Mouse (Mus musculus) brain, embryonic 18.5 days (tissue): Measurements from ENCODE around the gene Trpm5.

Experiments used
- DNase-seq: peaks from one replicate; pipeline ENCODE4 v3.0.0-alpha.2; 2012; ENCODE audit warnings: low read depth, low spot score

The Trpm5 gene

DNA sequence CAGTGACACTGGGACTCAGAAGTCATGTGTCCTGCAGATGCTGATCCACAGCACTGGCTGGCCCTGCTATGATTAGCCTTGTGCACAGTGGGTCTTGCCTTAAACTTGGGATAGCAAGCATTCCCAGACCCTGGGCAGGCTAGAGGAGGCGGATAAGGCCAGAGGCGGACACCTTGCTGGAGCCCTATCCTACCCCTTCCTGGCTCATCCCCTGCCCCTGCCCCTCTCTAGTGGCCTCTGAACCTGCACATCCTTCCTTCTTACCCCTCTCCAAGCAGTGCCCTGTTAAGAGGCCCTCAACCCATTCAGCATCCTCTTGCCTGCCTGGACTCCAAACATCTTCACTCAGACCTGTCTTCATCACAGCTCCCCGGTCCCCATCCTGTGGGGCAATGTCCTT lies 53.9 kb downstream of the Trpm5 start:
- no peak for DNase-seq

DNA sequence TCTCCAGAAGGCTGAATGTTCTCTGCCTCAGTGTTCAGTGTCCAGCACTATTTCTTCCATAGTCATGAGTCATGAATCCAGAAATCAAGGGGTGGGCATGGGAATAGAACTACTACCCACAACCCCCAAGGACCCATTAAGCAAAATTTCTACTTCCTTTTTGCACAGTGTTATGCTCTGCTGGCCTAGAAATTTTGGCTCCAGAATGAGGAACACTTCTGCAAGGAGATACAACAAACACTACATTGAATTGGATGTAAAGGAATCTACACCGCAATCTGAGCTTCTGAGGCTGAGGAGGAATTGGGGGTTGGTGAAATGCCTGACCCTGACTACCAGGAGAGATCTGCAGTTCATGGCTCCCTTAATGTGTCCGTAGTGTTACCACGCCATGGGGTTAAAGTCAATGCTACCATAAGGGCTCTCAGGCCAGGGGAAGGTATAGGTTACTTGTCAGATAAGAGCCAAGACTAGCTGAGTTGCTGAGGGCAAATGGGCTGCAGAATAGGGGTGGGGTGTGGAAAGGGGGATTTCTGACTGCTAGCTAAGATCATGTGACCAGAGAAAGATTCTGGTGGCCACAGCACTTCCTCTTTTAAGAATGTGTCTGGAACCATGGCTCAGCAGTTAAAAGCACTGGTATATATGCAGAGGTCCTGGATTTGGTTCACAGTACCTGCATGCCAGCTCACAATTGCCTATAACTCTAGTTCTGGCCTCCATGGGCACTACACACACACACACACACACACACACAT lies 56.1 kb downstream of the Trpm5 start:
- no peak for DNase-seq

DNA sequence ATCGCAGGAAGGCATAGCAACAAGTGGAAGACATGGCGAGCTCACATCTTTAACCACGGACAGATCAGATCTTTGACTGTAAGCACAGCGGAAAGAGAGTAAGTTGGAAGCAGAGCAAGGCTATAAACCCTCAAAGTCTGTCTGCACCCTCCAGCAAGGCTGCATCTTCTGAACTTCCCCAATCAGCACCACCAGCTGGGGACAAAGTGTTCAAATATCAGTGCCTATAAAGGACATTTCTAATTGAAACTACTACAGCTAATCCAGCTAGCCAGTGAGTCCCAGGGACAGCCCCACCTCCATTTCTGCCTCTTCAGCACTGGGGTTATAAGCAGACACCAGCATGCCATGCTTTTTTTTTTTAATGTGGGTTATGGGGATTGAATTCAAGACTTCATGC lies 57.1 kb downstream of the Trpm5 start:
- DNase-seq = no peak

DNA sequence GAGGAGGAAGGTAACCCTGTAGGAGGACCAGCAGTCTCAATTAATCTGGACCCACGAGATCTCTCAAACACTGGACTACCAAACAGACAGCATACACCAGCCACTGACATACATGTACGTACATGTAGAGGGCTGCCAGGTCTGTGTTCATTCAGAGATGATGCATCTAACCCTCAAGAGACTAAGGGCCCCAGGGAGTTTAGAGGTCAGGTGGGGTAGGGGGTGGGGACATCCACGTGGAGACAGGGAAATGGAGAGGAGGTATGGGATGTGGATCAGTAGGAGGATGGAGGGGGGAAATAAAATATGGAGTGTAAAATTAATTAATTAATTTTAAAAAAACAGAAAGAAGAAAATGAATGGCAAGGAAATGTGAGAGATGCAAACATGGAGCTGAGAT lies 57.7 kb downstream of the Trpm5 start:
- no peak for DNase-seq

DNA sequence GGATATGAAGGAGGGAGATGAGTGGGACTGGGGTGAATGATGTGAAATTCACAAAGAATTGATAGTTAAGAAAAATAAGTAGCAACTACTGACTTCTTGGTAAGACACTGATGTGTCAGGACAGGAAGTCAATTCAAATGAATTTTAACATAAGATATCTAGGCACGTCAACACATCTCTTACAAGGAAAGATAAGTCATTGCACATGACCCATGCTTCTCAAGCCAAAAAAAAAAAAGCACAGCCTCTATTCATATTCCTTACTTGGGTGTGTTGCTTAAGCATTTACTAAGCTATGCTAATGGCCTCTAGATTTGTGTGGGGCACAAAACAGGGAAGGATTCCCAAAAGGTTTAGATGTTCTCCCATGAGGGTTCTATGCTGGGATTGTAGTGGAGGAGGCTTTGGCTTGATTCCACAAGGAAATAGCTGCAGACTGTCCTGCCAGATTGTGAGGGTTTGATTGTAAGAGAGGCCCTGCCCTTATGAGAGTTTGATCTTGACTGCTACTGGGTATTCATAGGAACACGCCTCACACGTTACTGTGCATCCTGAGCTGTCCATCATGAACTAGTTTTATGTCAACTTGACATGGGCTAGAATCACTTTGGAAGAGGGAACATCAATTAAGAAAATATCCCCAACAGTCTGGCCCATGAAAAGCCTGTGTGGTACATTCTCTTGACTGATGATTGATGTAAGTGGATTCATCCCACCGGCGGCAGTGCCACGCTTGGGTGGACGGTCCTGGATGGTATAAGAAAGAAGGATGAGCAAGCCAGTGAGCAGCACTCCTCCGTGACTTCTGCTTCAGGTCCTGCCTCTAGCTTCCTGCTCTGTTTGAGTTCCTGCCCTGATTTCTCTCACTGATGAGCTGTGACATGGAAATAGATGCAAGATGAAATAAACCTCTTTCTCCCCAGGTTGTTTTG lies 59.7 kb downstream of the Trpm5 start:
- DNase-seq = no peak

DNA sequence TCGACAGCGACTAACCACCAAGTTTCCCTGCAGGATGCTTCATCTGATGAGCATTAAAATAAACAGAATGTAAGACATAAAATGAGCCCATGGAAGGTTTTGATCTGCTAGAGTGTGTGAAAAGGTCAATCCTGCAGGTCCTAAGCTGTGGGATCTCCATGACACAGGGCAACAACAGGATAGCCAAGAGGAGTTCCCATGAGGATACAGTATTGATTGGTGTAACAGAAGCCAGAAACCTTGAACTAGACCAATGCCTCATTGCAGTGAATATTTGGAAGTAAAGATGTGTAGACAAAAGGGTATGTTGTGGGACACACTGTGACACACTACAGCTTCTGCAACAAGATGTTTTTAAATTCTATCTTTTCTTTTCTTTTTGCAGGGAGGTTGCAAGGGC lies 60.3 kb downstream of the Trpm5 start:
- no peak for DNase-seq

DNA sequence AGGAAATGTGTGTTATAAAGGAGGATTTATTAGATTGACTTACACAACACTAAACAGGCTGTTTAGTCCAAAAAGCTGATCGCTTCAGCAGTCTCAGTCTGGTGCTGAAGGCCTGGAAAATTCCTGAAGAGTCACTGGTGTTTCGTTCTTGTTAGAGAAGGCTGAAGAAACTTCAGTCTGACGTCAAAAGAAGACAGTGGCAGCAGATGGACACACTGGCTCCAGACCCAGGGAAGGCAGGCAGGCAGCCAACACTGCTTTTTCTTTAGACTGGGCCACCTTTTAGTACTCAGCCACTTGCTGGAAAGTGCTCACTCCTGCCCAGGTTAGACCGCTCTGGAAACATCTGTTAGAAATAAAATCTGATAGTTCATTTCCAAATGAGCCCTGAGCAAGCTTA lies 60.9 kb downstream of the Trpm5 start:
- no peak for DNase-seq

DNA sequence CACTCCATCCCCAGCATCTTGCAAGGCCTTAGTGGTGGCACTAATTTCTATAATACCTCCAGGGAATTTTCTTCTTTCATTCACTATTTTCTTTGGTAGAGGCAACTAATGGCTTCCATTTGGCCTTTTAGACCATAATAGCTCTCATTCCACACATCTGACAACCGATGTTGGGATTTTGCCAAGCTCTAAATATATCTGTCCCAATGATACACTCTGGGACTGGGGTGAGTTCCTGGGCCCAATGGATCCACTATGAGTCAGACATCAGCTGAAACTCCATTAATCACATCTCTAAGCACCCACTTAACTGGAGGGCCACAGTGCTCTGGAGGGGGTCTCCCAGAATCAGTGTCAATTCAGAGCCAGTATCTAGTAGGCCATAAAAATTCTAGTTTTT lies 62.6 kb downstream of the Trpm5 start:
- no peak for DNase-seq

DNA sequence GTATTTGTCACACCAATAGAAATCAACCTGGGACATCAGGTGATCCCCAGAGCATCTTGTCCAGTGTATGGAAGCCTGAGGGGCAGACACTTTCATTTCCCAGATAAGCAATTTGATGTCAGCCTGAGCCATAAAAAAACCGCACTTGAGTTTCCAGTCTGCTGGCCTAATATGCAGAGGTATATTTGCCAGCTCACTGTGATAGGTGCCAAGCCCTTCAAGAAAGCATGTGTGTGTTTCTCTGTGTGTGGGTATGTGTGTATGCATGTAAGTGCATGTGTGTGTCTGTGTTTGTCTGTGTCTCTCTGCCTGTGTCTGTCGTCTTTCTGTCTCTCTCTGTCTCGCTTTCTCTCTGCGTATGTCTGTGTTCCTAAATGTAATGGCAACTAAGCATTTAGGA lies 67.2 kb downstream of the Trpm5 start:
- DNase-seq = no peak

DNA sequence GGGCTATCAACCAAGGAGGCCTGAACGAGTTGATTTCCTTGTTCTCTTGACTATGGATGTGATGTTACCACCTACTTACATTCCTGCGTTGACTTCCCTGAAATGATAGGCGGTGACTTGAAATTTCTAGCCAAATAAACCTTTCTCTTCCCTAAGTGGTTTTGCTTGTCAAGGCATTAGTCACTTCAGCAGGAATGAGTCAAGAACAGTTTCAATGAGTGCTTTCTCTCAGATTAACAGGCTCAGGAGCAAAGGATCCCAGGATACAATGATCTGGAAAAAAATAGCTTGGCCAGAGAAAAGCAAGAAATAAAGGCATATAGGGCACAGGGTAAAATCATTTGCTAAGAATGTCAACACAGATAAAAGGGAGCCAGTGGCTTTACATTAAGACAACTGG lies 68.9 kb downstream of the Trpm5 start:
- no peak for DNase-seq

DNA sequence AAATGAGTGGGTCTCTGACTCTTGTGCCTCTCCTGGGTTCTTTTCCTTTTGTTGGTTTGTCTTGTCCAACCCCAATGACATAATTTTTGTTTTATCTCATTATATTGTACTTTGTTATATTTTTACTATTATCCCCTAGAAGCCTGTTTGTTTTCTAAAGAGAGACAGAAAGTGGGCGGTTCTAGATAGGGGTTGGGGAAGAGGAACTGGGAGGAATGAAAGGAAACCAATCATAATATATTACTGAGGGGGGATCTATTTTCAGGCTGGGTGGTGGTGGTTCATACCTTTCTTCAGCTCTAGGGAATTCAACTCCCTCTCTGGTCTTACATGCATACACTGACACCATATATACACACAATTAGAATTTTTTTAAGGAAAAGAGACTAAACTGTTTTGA lies 70.1 kb downstream of the Trpm5 start:
- DNase-seq = no peak

DNA sequence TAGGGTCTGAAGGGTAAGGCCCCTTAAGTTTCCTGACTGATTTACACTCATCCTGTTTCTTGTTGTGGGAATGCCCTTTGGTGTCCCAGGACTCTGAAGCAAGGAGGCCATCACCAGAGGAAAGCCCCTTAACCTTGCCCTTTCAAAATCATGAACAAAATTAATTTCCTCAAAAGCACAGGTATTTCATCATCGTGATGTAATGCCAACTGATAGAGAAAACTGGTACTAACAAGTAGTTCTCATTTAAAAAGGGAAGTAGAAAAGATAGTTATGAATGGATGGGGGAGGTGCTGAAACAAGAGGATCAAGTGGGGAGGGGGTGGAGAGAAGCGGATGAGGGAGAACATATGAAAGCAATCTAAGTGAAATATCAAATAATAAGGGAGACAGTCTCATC lies 70.9 kb downstream of the Trpm5 start:
- DNase-seq = no peak

DNA sequence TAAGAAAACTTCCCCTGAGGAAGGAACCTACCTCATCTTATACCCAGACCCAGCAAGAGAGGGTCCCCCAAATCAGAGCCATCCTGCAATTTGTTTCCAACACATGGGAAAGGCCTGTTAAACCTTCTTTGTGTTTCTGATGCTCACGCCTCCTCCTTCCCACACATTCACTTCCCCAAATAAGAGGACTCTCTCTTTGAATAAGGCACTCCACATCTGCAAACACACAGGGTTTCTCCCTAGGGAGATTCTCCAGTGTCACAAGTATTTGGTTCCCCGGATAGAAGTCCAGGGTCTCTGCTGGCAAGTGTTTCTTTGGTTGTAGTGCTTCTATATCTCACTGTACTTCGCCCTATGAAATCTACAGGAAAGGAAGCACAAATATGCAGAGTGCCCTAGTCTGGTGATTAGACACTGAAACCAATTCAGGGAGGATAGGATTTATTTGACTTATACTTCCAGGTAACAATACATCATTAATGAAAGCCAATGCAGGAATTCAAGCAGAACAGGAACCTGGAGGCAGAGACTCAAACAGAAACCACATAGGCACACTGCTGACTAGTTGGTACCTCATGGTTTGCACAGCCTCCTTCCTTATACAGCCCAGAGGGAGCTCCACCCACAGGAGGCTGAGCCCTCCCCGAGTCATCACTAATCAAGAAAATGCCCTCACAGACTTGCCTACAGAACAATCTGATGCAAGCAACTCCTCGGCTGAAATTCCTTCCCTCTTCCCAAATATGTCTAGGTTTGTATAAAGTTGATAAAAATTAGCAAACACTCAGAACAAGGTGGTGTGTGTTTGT lies 72.9 kb downstream of the Trpm5 start:
- DNase-seq = no peak

DNA sequence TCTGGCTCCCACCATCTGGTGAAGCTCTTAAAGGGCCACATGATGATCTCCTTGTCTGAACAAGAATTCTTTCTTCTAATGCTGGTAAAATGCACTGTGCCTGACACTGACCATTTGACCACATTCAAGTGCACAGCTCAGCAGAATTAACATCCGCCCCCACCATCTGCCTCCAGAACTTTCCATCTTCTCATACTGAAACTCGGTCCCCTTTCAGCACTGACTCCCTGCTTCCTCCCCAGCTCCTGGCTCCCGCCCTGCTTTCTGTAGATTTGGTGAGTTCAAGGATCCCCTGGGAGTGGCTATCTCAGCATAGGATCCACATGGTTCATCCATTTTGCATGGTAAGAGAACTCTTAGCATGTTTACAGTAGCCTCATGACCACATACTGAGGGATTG lies 73.7 kb downstream of the Trpm5 start:
- no peak for DNase-seq

DNA sequence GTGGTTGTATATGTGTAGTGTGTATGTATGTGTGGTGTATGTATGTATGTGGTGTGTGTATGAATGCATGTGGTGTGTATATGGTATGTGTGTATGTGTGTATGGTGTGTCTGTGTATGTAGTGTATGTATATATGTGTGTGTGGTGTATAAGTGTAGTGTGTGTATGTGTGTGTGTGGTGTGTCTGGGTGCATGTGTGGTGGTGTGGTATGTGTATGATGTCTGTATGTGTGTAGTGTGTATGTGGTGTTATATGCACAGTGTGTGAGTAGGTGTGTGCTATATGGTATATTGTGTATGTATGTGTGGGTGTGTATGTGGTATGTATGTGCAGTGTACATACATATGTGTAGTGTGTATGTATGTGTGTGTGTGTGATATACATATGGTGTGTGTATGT lies 74.4 kb downstream of the Trpm5 start:
- DNase-seq = no peak
